Mouse (Mus musculus) MEL (cell line): ENCODE results near the gene Ppp1r15b.

Source experiments
- CTCF ChIP-seq, 3 experiments: IDR thresholded peaks in 2 of 3; conservative IDR thresholded peaks in 1 of 3; 2 replicates each; pipeline ENCODE4 v1.5.1; 2011 to 2012; ENCODE audit warnings: low read length in 3 of 3, low read depth in 2 of 3, mild to moderate bottlenecking in 2 of 3, improper control_type of control experiment in 1 of 3, inconsistent platforms in 1 of 3, mixed read lengths in 1 of 3, moderate library complexity in 1 of 3; ENCODE audit not compliant: control insufficient read depth in 1 of 3, insufficient read depth in 1 of 3, poor library complexity in 1 of 3, severe bottlenecking in 1 of 3
- EP300 ChIP-seq, 2 experiments: IDR thresholded peaks; 2 replicates each; pipeline ENCODE4 v1.6.1; 2011; ENCODE audit warnings: improper control_type of control experiment in 2 of 2, low read length in 2 of 2, low read depth in 1 of 2, mild to moderate bottlenecking in 1 of 2
- ETS1 ChIP-seq: IDR thresholded peaks from 2 replicates; pipeline ENCODE4 v1.6.1; 2012; ENCODE audit warnings: low read depth, mild to moderate bottlenecking, inconsistent platforms, low read length, improper control_type of control experiment, moderate library complexity
- GABPA ChIP-seq: IDR thresholded peaks from 2 replicates; pipeline ENCODE4 v1.6.1; 2012; ENCODE audit warnings: low read depth, mild to moderate bottlenecking, inconsistent platforms, low read length, improper control_type of control experiment, moderate library complexity
- KAT2A ChIP-seq: conservative IDR thresholded peaks from 2 replicates; pipeline ENCODE4 v1.6.1; 2012; ENCODE audit warnings: low read depth, low read length, improper control_type of control experiment, inconsistent platforms
- MYC ChIP-seq: IDR thresholded peaks from 2 replicates; pipeline ENCODE4 v1.6.1; 2011; ENCODE audit warnings: low read depth, mild to moderate bottlenecking, low read length, improper control_type of control experiment, moderate library complexity
- SMC3 ChIP-seq: IDR thresholded peaks from 2 replicates; pipeline ENCODE4 v1.6.1; 2011; ENCODE audit warnings: low read depth, low read length, improper control_type of control experiment
- TAL1 ChIP-seq: IDR thresholded peaks from 2 replicates; pipeline ENCODE4 v1.6.1; 2012; ENCODE audit warnings: mild to moderate bottlenecking, inconsistent platforms, low read length, moderate library complexity, mixed read lengths
- ZNF384 ChIP-seq: IDR thresholded peaks from 2 replicates; pipeline ENCODE4 v1.6.1; 2012; ENCODE audit warnings: low read depth, mild to moderate bottlenecking, inconsistent platforms, low read length, improper control_type of control experiment

DNA sequence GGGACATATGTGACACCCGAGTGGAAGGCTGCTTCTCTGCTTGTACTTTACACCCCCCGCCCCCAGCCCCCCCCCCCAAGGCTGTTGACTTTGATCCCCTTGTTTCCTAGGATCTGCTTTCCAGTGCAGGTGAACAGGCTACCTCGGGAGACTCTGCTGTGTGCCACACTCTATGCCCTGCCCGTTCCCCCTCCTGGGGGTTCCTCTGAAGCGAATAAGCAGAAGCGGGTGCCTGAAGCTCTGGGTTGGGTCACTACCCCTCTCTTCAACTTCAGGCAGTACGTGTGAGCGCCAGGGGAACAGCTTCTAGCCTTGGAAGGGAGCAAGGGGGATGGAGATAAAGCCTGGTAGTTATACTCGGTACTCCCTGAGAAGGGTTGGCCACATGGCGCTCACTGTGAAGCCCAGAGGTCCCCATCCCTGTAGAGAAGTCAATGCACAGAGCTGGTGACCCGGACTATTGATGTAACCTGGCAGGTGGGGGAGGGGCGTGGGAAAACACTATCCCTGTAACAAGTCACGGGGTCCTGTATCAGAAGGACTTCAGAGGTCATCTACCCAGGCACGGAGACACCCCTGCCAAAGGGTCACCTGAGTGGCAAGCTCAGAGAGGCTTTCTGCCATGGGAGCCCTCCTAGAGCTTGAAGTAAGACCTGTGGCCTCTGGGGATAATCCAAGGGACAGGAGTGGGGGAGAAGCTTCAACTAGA lies 46.1 kb upstream of the Ppp1r15b start:
- TF ChIP-seq MYC, result no peak
- TF ChIP-seq SMC3, result no peak
- no peak for TF ChIP-seq KAT2A
- no peak for TF ChIP-seq TAL1
- TF ChIP-seq GABPA, result no peak
- TF ChIP-seq ZNF384, result no peak
- TF ChIP-seq EP300 (IDR thresholded peaks at IDR 0.05; ENCODE audit: low read depth in 1 of 2, low read length in 2 of 2), result no peak
- TF ChIP-seq CTCF (IDR thresholded peaks at IDR 0.05 in 2 of 3, conservative IDR thresholded peaks at IDR 0.05 in 1 of 3; ENCODE audit: control insufficient read depth in 1 of 3, insufficient read depth in 1 of 3, low read depth in 2 of 3, low read length in 3 of 3, poor library complexity in 1 of 3, severe bottlenecking in 1 of 3), result no peak
- TF ChIP-seq ETS1, result no peak
